Mouse (Mus musculus) stomach, postnatal 0 days (tissue): Measurements from ENCODE around the gene Izumo2. TPM values are rescaled to one million over a fixed set of nuclear protein-coding genes. Genes with fewer than 3 reads are reported as not detected.
A peak's percentile ranks its signal among the peaks of the same experiment; 100 is the strongest.

ENCODE experiments used
- ATAC-seq: fragments of 200-750 bp; cut with Nextera tagmentation; 2 replicates; pipeline ENCODE4 v1.8.0; 2017; ENCODE audit not compliant: low FRiP score, low TSS enrichment
- DNase-seq: peaks from one replicate; pipeline ENCODE4 v3.0.0-alpha.2; 2016; ENCODE audit warnings: low spot score
- H3K27ac ChIP-seq: fragments of 300-500 bp; sonication (generic); replicated peaks from 2 replicates; pipeline ENCODE4 v1.5.1; 2014; ENCODE audit warnings: mild to moderate bottlenecking, control low read depth
- H3K27me3 ChIP-seq: fragments of 300-500 bp; sonication (generic); 2 replicates; pipeline ENCODE4 v1.6.1; 2014; ENCODE audit warnings: low read length; ENCODE audit not compliant: control insufficient read depth, insufficient read depth
- H3K36me3 ChIP-seq: fragments of 300-500 bp; sonication (generic); 2 replicates; pipeline ENCODE4 v1.6.1; 2014; ENCODE audit warnings: low read length, mixed read lengths; ENCODE audit not compliant: control insufficient read depth, insufficient read depth
- H3K4me1 ChIP-seq: fragments of 300-500 bp; sonication (generic); replicated peaks from 2 replicates; pipeline ENCODE4 v1.6.1; 2014; ENCODE audit warnings: antibody characterized with exemption; ENCODE audit not compliant: control insufficient read depth, insufficient read depth
- H3K4me2 ChIP-seq: fragments of 300-500 bp; sonication (generic); replicated peaks from 2 replicates; pipeline ENCODE4 v1.6.1; 2014; ENCODE audit warnings: low read depth, mild to moderate bottlenecking, control low read depth, moderate library complexity
- H3K4me3 ChIP-seq: fragments of 300-500 bp; sonication (generic); 2 replicates; pipeline ENCODE4 v1.5.1; 2014; ENCODE audit warnings: low read depth, low read length, control low read depth
- H3K9ac ChIP-seq: fragments of 300-500 bp; sonication (generic); 2 replicates; pipeline ENCODE4 v1.6.1; 2014; ENCODE audit warnings: mild to moderate bottlenecking, low read length, control low read depth, mixed read lengths
- H3K9me3 ChIP-seq: fragments of 300-500 bp; sonication (generic); 2 replicates; pipeline ENCODE4 v1.6.1; 2016; ENCODE audit warnings: low read length; ENCODE audit not compliant: control insufficient read depth
- CTCF ChIP-seq: IDR thresholded peaks from 2 replicates; pipeline ENCODE4 v1.5.1; 2016; ENCODE audit warnings: antibody characterized with exemption, low read depth, mild to moderate bottlenecking, moderate library complexity
- EP300 ChIP-seq: optimal IDR thresholded peaks from 2 replicates; pipeline ENCODE3; 2016; ENCODE audit warnings: antibody characterized with exemption
- WGBS: fragments of 180-500 bp; shearing (Covaris S2); extraction: QIAGEN DNeasy Blood & Tissue Kit; methylation state at CpG from one replicate; pipeline ENCODE4 v1.1.7; 2014; 5-methylcytosine and 5-hydroxymethylcytosine counted together
- polyA plus RNA-seq: library from polyadenylated mRNA; unstranded; fragments of >200 nt; fragmentation: Nextera tagmentation; extraction: Ambion mirVana; gene quantifications from 2 replicates; pipeline ENCODE4 v1.2.1, GENCODE M21; 2015

Izumo2 gene
- polyA plus RNA-seq = not detected in 2 replicates

DNA sequence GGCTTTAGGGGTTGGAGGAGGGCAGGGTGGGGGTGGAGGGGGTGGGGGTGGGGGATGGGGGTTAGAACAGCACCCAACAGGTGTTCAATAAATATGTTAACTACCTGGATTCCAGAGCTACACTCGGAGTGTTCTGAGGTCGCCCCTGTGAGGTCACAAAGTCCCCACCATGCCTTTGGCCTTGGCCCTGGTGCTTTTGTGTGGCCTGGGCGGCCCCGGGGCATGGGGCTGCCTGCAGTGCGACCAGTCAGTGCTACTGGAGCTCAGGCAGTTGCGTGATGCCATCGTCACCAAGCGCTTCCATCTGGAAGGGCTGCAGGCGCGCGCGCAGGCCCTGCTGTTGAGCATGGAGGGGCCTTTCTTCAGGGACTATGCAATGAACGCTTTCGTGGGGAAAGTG, at the start of gene Izumo2:
Izumo2 (plus strand) TSS at position 169 of the 400 bp plus-strand sequence.
- Histone ChIP-seq H3K9me3 (no peaks in the 10 kb centered on the region), H3K27me3 (no peaks in the 10 kb centered on the region), H3K9ac (no peak within 1 kb of the TSS), H3K4me2 (no peak within 1 kb of the TSS), H3K36me3 (no peaks in the 10 kb centered on the region), H3K4me1 (no peaks in the 10 kb centered on the region), H3K27ac (no peak within 1 kb of the TSS), H3K4me3 (no peak within 1 kb of the TSS)
- TF ChIP-seq CTCF (no peak), EP300 (no peak)
- DNase-seq (no peak), ATAC-seq (0 out of 2 replicates have a peak, but pooled peaks have one; percentile 24)
- WGBS = 78% methylated on average over 14 of the region's 14 CpGs

DNA sequence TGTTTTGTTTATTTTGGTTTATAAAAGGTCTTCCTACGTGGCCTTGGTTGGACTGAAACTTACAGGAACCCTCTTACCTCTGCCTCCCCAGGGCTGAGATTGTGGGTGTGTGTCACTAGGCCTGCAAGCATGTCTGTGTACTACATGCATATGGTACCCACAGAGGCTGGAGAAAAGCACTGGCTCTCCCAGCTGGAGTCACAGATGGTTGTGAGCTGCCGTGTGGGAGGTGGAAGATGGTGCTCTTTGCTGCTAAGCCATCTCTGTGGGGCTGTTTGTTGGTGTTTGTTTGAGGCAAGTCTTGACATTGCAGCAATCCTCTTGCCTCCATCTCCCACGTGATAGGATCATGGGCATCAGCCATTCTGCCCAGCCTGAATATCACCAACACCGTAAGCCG, 47.3 kb upstream of the Izumo2 start:
- TF ChIP-seq EP300 (no peak), CTCF (no peak)
- Histone ChIP-seq H3K27ac (no peak overlapping the region), H3K4me1 (no peaks in the 10 kb centered on the region), H3K27me3 (no peaks in the 10 kb centered on the region), H3K9me3 (no peaks in the 10 kb centered on the region), H3K9ac (no peak overlapping the region), H3K4me3 (no peak overlapping the region), H3K4me2 (no peak overlapping the region), H3K36me3 (no peaks in the 10 kb centered on the region)
- 69% methylated on average over 5 of the region's 5 CpGs for WGBS
- no peak for ATAC-seq
- no peak for DNase-seq

- DNase-seq = peak; percentile 84
- WGBS = 17% methylated on average over 6 of the region's 8 CpGs
- Histone ChIP-seq H3K4me1 (no peaks in the 10 kb centered on the region), H3K27ac (peak overlapping the region; percentile 67), H3K4me2 (peak overlapping the region; percentile 25; the same call in 1 of the 2 replicates), H3K36me3 (no peaks in the 10 kb centered on the region), H3K27me3 (no peaks in the 10 kb centered on the region), H3K9ac (no peak overlapping the region), H3K9me3 (no peaks in the 10 kb centered on the region), H3K4me3 (no peak overlapping the region)
- peak; percentile 76 for ATAC-seq
- TF ChIP-seq EP300 (no peak), CTCF (peak; percentile 32)
Measured at GRCm38 (mm10) chr7:44662168-44662567, 46.4 kb upstream of the Izumo2 start.

- 12% methylated on average over 3 of the region's 3 CpGs for WGBS
- no peaks in the 10 kb centered on the region for H3K27me3 ChIP-seq
- TF ChIP-seq EP300 (no peak), CTCF (no peak)
- H3K36me3 ChIP-seq = no peaks in the 10 kb centered on the region
- ATAC-seq (peak; percentile 6; the same call in 1 of the 2 replicates), DNase-seq (no peak)
- no peak overlapping the region for H3K4me3 ChIP-seq
- H3K9ac ChIP-seq = no peak overlapping the region
- no peaks in the 10 kb centered on the region for H3K9me3 ChIP-seq
- H3K4me2 ChIP-seq = peak overlapping the region; percentile 25; the same call in 1 of the 2 replicates
- peak overlapping the region; percentile 67 for H3K27ac ChIP-seq
- H3K4me1 ChIP-seq = no peaks in the 10 kb centered on the region
Measured at GRCm38 (mm10) chr7:44662569-44662968, 46.0 kb upstream of the Izumo2 start.

DNA sequence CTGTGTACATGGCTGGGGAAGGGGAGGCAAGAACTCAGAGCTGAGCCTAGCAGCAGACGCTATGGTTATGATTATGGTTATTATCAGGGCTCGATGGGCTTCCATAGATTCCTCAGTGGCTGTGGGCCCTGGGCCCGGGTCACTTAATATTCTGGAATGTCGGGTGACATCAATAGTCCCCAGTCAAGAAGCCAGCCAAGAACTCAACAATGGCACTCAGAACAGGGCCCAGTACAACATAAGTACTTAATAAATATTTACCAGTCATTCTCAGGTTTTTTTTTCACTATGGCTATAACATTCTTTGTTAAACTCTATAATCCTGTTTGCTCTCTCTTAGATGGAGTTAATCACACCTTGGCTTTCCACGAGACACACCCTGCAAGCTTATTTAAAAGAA, 45.0 kb upstream of the Izumo2 start:
- no peak overlapping the region for H3K4me2 ChIP-seq
- 0 out of 2 replicates have a peak overlapping the region, but pooled peaks have one; percentile 24 for H3K27ac ChIP-seq

DNA sequence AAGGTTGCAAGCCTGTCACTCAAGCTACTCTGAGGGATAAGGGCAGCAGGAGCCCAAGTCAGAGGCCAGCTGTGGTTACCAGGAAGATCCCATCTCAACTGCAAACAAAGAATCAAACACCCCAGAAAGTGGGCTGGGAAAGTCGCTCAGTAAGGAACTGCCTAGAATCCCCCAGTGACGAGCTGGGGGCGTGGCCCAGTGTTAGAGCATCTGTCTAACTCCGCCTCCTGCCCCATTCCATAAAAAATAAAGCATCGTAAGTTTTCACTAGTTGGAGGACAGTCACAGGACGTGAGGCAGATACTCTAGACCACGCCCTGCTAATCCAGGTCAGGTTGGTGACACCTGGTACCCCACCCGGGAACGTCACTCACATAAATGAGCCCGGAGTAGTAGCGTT, 43.8 kb upstream of the Izumo2 start:
- Histone ChIP-seq H3K36me3 (no peaks in the 10 kb centered on the region), H3K4me1 (no peaks in the 10 kb centered on the region), H3K4me3 (no peak overlapping the region), H3K4me2 (no peak overlapping the region), H3K27ac (no peak overlapping the region), H3K9ac (no peak overlapping the region), H3K27me3 (no peaks in the 10 kb centered on the region), H3K9me3 (no peaks in the 10 kb centered on the region)
- DNase-seq (no peak), ATAC-seq (no peak)
- 39% methylated on average over 11 of the region's 11 CpGs for WGBS
- TF ChIP-seq EP300 (no peak), CTCF (no peak)

More for the DNA sequence above, 45.0 kb upstream of the Izumo2 start:
- no peak for DNase-seq
- no peaks in the 10 kb centered on the region for H3K9me3 ChIP-seq
- no peaks in the 10 kb centered on the region for H3K4me1 ChIP-seq
- no peak overlapping the region for H3K9ac ChIP-seq
- H3K27me3 ChIP-seq = no peaks in the 10 kb centered on the region
- no peaks in the 10 kb centered on the region for H3K36me3 ChIP-seq
- WGBS = 57% methylated on average over 5 of the region's 5 CpGs
- no peak for TF ChIP-seq EP300
- TF ChIP-seq CTCF = no peak
- no peak overlapping the region for H3K4me3 ChIP-seq
- no peak for ATAC-seq
